Mouse (Mus musculus): ENCODE measurements around the gene Ubash3b. TPM values are rescaled to one million over a fixed set of nuclear protein-coding genes. Genes with fewer than 3 reads are reported as not detected.
A peak's percentile ranks its signal among the peaks of the same experiment; 100 is the strongest.

Gene Ubash3b
- total RNA-seq, 2 experiments from 2014 or later, result 1.0 to 1.2 TPM

- intact Hi-C loops (cut with DNase I; ENCODE audit: low total_unique reads), result no loop called here
Measured at GRCm38 (mm10) chr9:41108324-41109180, 52.9 kb downstream of the Ubash3b start.

GRCm38 (mm10) chr9:41105201-41105643, 56.3 kb downstream of the Ubash3b start:
- no peak for DNase-seq
- intact Hi-C loops (cut with DNase I; ENCODE audit: low total_unique reads), result no loop called here

More at GRCm38 (mm10) chr9:41108324-41109180, 52.9 kb downstream of the Ubash3b start:
- DNase-seq, result peak; percentile 43

- intact Hi-C loops (cut with DNase I; ENCODE audit: low total_unique reads), result no loop called here
- no peak for DNase-seq
Measured at GRCm38 (mm10) chr9:41103722-41104121, 57.8 kb downstream of the Ubash3b start.

- DNase-seq, result peak; percentile 45
- intact Hi-C loops (cut with DNase I; ENCODE audit: low total_unique reads), result no loop called here
Measured at GRCm38 (mm10) chr9:41102613-41103012, 58.9 kb downstream of the Ubash3b start.

- intact Hi-C loops (cut with DNase I; ENCODE audit: low total_unique reads), result no loop called here
- no peak for DNase-seq
Measured at GRCm38 (mm10) chr9:41099897-41100296, 61.6 kb downstream of the Ubash3b start.

GRCm38 (mm10) chr9:41099067-41099466, 62.4 kb downstream of the Ubash3b start:
- DNase-seq, result no peak
- intact Hi-C loops (cut with DNase I; ENCODE audit: low total_unique reads), result no loop called here

- intact Hi-C loops (cut with DNase I; ENCODE audit: low total_unique reads), result no loop called here
- no peak for DNase-seq
Measured at GRCm38 (mm10) chr9:41098065-41098464, 63.4 kb downstream of the Ubash3b start.

- intact Hi-C loops (cut with DNase I; ENCODE audit: low total_unique reads), result no loop called here
Measured at GRCm38 (mm10) chr9:41091993-41092392, 69.5 kb downstream of the Ubash3b start.

GRCm38 (mm10) chr9:41091187-41091586, 70.3 kb downstream of the Ubash3b start:
- intact Hi-C loops (cut with DNase I; ENCODE audit: low total_unique reads), result no loop called here
- DNase-seq, result no peak

More at GRCm38 (mm10) chr9:41091993-41092392, 69.5 kb downstream of the Ubash3b start:
- no peak for DNase-seq

GRCm38 (mm10) chr9:41087831-41088383, 73.6 kb downstream of the Ubash3b start:
- DNase-seq, result no peak

GRCm38 (mm10) chr9:41084191-41084901, 77.2 kb downstream of the Ubash3b start:
- intact Hi-C loops (cut with DNase I; ENCODE audit: low total_unique reads), result no loop called here
- peak; percentile 70 for DNase-seq

More at GRCm38 (mm10) chr9:41087831-41088383, 73.6 kb downstream of the Ubash3b start:
- intact Hi-C loops (cut with DNase I; ENCODE audit: low total_unique reads), result no loop called here

GRCm38 (mm10) chr9:41083386-41084055, 78.0 kb downstream of the Ubash3b start:
- no peak for DNase-seq
- intact Hi-C loops (cut with DNase I; ENCODE audit: low total_unique reads), result no loop called here

- intact Hi-C loops (cut with DNase I; ENCODE audit: low total_unique reads), result no loop called here
- DNase-seq, result no peak
Measured at GRCm38 (mm10) chr9:41082891-41083290, 78.6 kb downstream of the Ubash3b start.

GRCm38 (mm10) chr9:41080877-41081276, 80.6 kb downstream of the Ubash3b start:
- no peak for DNase-seq
- intact Hi-C loops (cut with DNase I; ENCODE audit: low total_unique reads), result no loop called here

- DNase-seq, result no peak
- intact Hi-C loops (cut with DNase I; ENCODE audit: low total_unique reads), result no loop called here
Measured at GRCm38 (mm10) chr9:41079428-41080155, 81.9 kb downstream of the Ubash3b start.

GRCm38 (mm10) chr9:41078198-41078597, 83.3 kb downstream of the Ubash3b start:
- intact Hi-C loops (cut with DNase I; ENCODE audit: low total_unique reads), result no loop called here
- DNase-seq, result no peak

- DNase-seq, result no peak
- intact Hi-C loops (cut with DNase I; ENCODE audit: low total_unique reads), result no loop called here
Measured at GRCm38 (mm10) chr9:41076150-41076549, 85.3 kb downstream of the Ubash3b start.

- DNase-seq, result no peak
- intact Hi-C loops (cut with DNase I; ENCODE audit: low total_unique reads), result no loop called here
Measured at GRCm38 (mm10) chr9:41075528-41075927, 86.0 kb downstream of the Ubash3b start.

Measured in gastrocnemius, postnatal 14 days (tissue).